Mouse (Mus musculus) embryonic facial prominence, embryonic 12.5 days (tissue): ENCODE measurements around the gene Taf4. TPM values are rescaled to one million over a fixed set of nuclear protein-coding genes. Genes with fewer than 3 reads are reported as not detected.

ENCODE experiments used
- ATAC-seq: fragments of 200-750 bp; cut with Nextera tagmentation; 2 replicates; pipeline ENCODE4 v1.8.0; 2017; ENCODE audit not compliant: insufficient number of reproducible peaks, insufficient read depth, low FRiP score, low TSS enrichment
- H3K27ac ChIP-seq: fragments of 300-500 bp; sonication (generic); 2 replicates; pipeline ENCODE4 v1.5.1; 2016; ENCODE audit warnings: mild to moderate bottlenecking
- H3K27me3 ChIP-seq: fragments of 300-500 bp; sonication (generic); 2 replicates; pipeline ENCODE4 v1.6.1; 2016; ENCODE audit warnings: mild to moderate bottlenecking, moderate library complexity
- H3K36me3 ChIP-seq: fragments of 300-500 bp; sonication (generic); 2 replicates; pipeline ENCODE4 v1.6.1; 2016; ENCODE audit warnings: mild to moderate bottlenecking
- H3K4me1 ChIP-seq: fragments of 300-500 bp; sonication (generic); 2 replicates; pipeline ENCODE4 v1.6.1; 2016
- H3K4me2 ChIP-seq: fragments of 300-500 bp; sonication (generic); replicated peaks from 2 replicates; pipeline ENCODE4 v1.6.1; 2016; ENCODE audit warnings: mild to moderate bottlenecking, moderate library complexity
- H3K4me3 ChIP-seq: fragments of 300-500 bp; sonication (generic); 2 replicates; pipeline ENCODE4 v1.5.1; 2016; ENCODE audit warnings: mild to moderate bottlenecking
- H3K9ac ChIP-seq: fragments of 300-500 bp; sonication (generic); 2 replicates; pipeline ENCODE4 v1.6.1; 2016; ENCODE audit warnings: mild to moderate bottlenecking, moderate library complexity
- H3K9me3 ChIP-seq: fragments of 300-500 bp; sonication (generic); 2 replicates; pipeline ENCODE4 v1.6.1; 2016; ENCODE audit warnings: mild to moderate bottlenecking, moderate library complexity
- WGBS: fragments of 180-500 bp; shearing (Covaris S2); methylation state at CpG from one replicate; pipeline ENCODE4 v1.1.7; 2016; 5-methylcytosine and 5-hydroxymethylcytosine counted together
- polyA plus RNA-seq: library from polyadenylated mRNA; unstranded; fragments of >200 nt; fragmentation: Nextera tagmentation; extraction: Ambion mirVana; gene quantifications from 2 replicates; pipeline ENCODE4 v1.2.1, GENCODE M21; 2016

The Taf4 gene
- polyA plus RNA-seq, result 3.8 TPM in 2 replicates

DNA sequence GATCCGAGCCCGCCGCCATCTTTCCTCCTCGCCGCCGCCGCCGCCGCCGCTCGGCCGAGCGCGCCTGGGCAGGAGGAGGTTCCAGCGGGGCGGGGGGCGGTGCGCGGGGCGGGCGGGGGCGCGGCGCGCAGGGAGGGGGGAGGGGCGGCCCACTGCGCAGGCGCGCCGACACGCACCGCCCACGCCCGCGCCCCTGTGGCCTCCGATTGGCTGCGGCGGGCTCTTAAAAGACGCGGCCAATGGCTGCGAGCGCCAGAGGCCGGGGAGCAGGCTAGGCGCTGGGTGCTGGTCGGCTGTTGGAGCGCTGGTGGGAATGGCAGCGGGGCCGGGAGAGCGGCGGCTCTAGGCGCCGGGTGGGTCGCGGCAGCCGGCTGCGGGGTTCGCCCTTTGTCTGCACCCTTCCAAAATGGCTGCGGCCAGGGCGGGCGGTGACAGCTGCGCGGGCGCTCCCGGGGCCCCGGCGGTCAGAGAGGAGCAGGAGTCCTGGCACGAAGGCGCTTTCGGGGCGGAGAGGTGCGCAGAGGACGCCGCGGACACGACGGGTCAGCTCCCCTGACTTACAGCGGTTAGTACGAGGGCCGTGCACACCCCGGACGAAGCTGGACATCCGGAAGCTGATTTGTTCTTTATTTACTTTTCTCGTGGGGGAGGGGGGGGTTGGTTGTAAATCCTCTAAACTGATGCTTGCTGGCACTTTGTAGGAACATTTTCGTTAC lies at the start of gene Taf4:
Gene Taf4, minus strand, starts transcription at position 19 of the 716 bp plus-strand sequence.
- H3K27me3 ChIP-seq, result no peaks in the 10 kb centered on the region
- WGBS, result 0% methylated on average over 53 of the region's 84 CpGs
- H3K4me2 ChIP-seq, result peak within 1 kb of the TSS; percentile 100
- H3K27ac ChIP-seq, result peak within 1 kb of the TSS; percentile 95
- peak; percentile 92 for ATAC-seq
- H3K36me3 ChIP-seq, result no peaks in the 10 kb centered on the region
- H3K9me3 ChIP-seq, result no peaks in the 10 kb centered on the region
- peak within 1 kb of the TSS; percentile 87 for H3K9ac ChIP-seq
- H3K4me1 ChIP-seq, result peaks cover 29% of the 10 kb centered on the region
- peak within 1 kb of the TSS; percentile 76 for H3K4me3 ChIP-seq

- Histone ChIP-seq H3K4me1 (peaks cover 29% of the 10 kb centered on the region), H3K9me3 (no peaks in the 10 kb centered on the region), H3K9ac (peak overlapping the region; percentile 93), H3K36me3 (peaks cover 33% of the 10 kb centered on the region), H3K4me2 (peak overlapping the region; percentile 92), H3K27me3 (peaks cover 20% of the 10 kb centered on the region; the same call in 1 of the 2 replicates), H3K4me3 (peak overlapping the region; percentile 78), H3K27ac (peak overlapping the region; percentile 97)
- 5% methylated on average over 6 of the region's 6 CpGs for WGBS
- no peak for ATAC-seq
Observed at GRCm38 (mm10) chr2:180025861-180026200, 49.4 kb upstream of the Taf4 start.

DNA sequence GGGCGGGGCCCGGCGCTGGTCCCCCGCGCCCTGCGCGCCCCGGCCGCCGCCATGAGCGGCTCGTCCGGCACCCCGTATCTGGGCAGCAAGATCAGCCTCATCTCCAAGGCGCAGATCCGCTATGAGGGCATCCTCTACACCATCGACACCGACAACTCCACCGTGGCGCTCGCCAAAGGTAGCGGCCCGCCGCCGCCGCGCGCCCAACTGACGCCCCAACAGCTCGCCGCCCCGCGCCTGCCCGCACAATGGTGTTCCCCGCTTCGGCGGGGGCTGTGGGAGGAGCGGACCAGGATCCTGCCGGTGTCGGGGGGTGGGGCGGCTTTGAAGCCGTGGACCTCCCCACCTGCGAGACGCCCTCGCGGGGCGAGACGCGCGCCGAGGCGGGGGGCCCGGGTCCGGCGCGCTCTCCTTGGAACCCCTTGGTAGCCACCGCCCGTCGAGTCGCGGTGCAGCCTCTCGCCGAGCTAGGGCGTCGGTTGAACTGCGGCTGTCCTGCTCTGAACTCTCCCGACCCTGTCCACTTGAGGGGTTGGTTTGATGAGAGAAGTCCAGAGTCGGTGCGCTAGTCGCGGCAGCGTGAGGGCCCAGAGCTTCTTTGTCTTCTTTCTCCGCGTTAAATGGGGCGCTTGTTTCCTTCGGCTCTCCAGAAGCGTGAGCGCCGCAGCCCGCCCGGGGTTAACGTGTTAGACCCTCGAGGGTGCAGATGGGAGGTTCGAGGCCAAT lies 48.9 kb upstream of the Taf4 start:
- Histone ChIP-seq H3K4me2 (peak overlapping the region; percentile 92), H3K27ac (peak overlapping the region; percentile 97), H3K4me3 (peak overlapping the region; percentile 78), H3K4me1 (peaks cover 29% of the 10 kb centered on the region), H3K36me3 (peaks cover 28% of the 10 kb centered on the region), H3K27me3 (peaks cover 20% of the 10 kb centered on the region; the same call in 1 of the 2 replicates), H3K9me3 (no peaks in the 10 kb centered on the region), H3K9ac (peak overlapping the region; percentile 93)
- under 1% methylated on average over 83 of the region's 84 CpGs for whole genome bisulfite sequencing
- peak; percentile 0; the same call in 1 of the 2 replicates for ATAC-seq

- Histone ChIP-seq H3K27ac (peak within 1 kb of the TSS; percentile 97), H3K9ac (peak within 1 kb of the TSS; percentile 93), H3K36me3 (peaks cover 20% of the 10 kb centered on the region), H3K4me1 (peaks cover 29% of the 10 kb centered on the region), H3K27me3 (peaks cover 20% of the 10 kb centered on the region; the same call in 1 of the 2 replicates), H3K4me2 (peak within 1 kb of the TSS; percentile 92), H3K4me3 (peak within 1 kb of the TSS; percentile 78), H3K9me3 (no peaks in the 10 kb centered on the region)
- ATAC-seq, result peak; percentile 94
- under 1% methylated on average over 71 of the region's 80 CpGs for WGBS
Observed at GRCm38 (mm10) chr2:180024401-180025098, 48.1 kb upstream of the Taf4 start, which contains the start of gene Lsm14b. TSS of gene Lsm14b (plus strand) at chr2:180024987.

- no peak overlapping the region for H3K4me2 ChIP-seq
- H3K9me3 ChIP-seq, result no peaks in the 10 kb centered on the region
- peaks cover 3% of the 10 kb centered on the region for H3K36me3 ChIP-seq
- H3K27ac ChIP-seq, result no peak overlapping the region
- H3K9ac ChIP-seq, result no peak overlapping the region
- WGBS, result 71% methylated on average over 6 of the region's 6 CpGs
- peaks cover 20% of the 10 kb centered on the region; the same call in 1 of the 2 replicates for H3K27me3 ChIP-seq
- no peak for ATAC-seq
- H3K4me1 ChIP-seq, result peaks cover 23% of the 10 kb centered on the region
- no peak overlapping the region for H3K4me3 ChIP-seq
Observed at GRCm38 (mm10) chr2:180022751-180023150, 46.3 kb upstream of the Taf4 start.

DNA sequence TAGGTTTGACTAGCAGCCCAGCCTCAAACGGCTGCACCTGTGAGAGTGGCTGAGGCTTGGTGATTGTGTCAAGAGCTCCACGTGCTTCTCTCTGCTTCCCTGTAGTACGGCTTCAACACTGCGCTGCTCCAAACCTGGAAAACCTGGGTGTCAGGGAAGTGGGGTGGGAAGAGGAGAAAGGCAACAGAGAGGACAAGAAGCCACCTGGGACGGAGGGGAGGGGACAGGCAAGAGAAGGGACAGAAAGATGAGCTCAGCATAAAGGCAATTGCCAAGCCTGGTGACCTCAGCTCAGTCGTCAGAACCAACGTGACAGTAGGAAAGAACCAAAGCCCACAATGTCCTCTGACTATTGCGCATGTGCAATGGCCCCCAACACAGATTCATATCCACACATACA lies 44.5 kb upstream of the Taf4 start:
- Histone ChIP-seq H3K36me3 (no peaks in the 10 kb centered on the region), H3K4me1 (peaks cover 15% of the 10 kb centered on the region; the same call in 1 of the 2 replicates), H3K9me3 (no peaks in the 10 kb centered on the region), H3K4me2 (no peak overlapping the region), H3K4me3 (no peak overlapping the region), H3K27me3 (peaks cover 20% of the 10 kb centered on the region; the same call in 1 of the 2 replicates), H3K9ac (no peak overlapping the region), H3K27ac (no peak overlapping the region)
- no peak for ATAC-seq
- WGBS, result 80% methylated on average over 8 of the region's 8 CpGs

GRCm38 (mm10) chr2:180020091-180020661 lies 43.7 kb upstream of the Taf4 start:
- Histone ChIP-seq H3K4me3 (no peak overlapping the region), H3K27me3 (peaks cover 20% of the 10 kb centered on the region; the same call in 1 of the 2 replicates), H3K9me3 (no peaks in the 10 kb centered on the region), H3K27ac (no peak overlapping the region), H3K4me1 (peaks cover 15% of the 10 kb centered on the region; the same call in 1 of the 2 replicates), H3K36me3 (no peaks in the 10 kb centered on the region), H3K9ac (no peak overlapping the region), H3K4me2 (no peak overlapping the region)
- ATAC-seq, result no peak
- 80% methylated on average over 7 of the region's 7 CpGs for WGBS

GRCm38 (mm10) chr2:180018573-180018972 lies 42.1 kb upstream of the Taf4 start:
- ATAC-seq, result no peak
- H3K4me1 ChIP-seq, result peaks cover 11% of the 10 kb centered on the region; the same call in 1 of the 2 replicates
- no peak overlapping the region for H3K4me2 ChIP-seq
- H3K27ac ChIP-seq, result no peak overlapping the region
- H3K9ac ChIP-seq, result no peak overlapping the region
- peaks cover 18% of the 10 kb centered on the region; the same call in 1 of the 2 replicates for H3K27me3 ChIP-seq
- no peaks in the 10 kb centered on the region for H3K9me3 ChIP-seq
- no peaks in the 10 kb centered on the region for H3K36me3 ChIP-seq
- no peak overlapping the region for H3K4me3 ChIP-seq
- 81% methylated on average over 9 of the region's 9 CpGs for WGBS

DNA sequence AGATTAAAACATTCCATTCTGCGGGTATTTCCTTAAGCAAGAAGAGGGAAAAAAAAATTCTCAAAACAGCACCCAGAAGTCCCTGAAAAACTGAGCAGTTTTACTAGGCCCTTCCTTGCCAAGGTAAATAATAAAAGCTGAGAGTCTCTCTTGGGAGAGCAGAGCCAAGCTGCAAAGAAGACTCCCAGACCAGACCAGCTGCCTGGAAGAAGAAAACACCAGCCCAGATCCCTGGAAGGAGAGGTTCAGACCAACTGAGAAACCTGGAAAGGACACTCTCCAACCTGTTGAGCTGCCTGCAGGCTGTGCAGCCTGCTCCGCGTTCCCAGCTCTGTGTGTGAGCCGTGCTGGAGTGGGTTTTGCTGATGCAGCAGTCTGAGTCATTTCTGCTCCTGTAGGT lies 41.2 kb upstream of the Taf4 start:
- Histone ChIP-seq H3K27ac (no peak overlapping the region), H3K27me3 (peaks cover 10% of the 10 kb centered on the region; the same call in 1 of the 2 replicates), H3K4me3 (no peak overlapping the region), H3K9ac (no peak overlapping the region; the same call in 1 of the 2 replicates), H3K4me2 (no peak overlapping the region), H3K9me3 (no peaks in the 10 kb centered on the region), H3K4me1 (peaks cover 11% of the 10 kb centered on the region; the same call in 1 of the 2 replicates), H3K36me3 (no peaks in the 10 kb centered on the region)
- no peak for ATAC-seq
- 66% methylated on average over 4 of the region's 4 CpGs for WGBS

- H3K27ac ChIP-seq, result no peak overlapping the region
- 0 out of 2 replicates have a peak, but pooled peaks cover 3% of the 10 kb centered on the region for H3K9me3 ChIP-seq
- no peak overlapping the region for H3K4me2 ChIP-seq
- H3K27me3 ChIP-seq, result no peaks in the 10 kb centered on the region
- 82% methylated on average over 7 of the region's 7 CpGs for WGBS
- ATAC-seq, result no peak
- H3K4me3 ChIP-seq, result no peak overlapping the region
- H3K9ac ChIP-seq, result no peak overlapping the region
- no peaks in the 10 kb centered on the region for H3K36me3 ChIP-seq
- peaks cover 11% of the 10 kb centered on the region; the same call in 1 of the 2 replicates for H3K4me1 ChIP-seq
Observed at GRCm38 (mm10) chr2:180013686-180014085, 37.2 kb upstream of the Taf4 start.

- H3K9ac ChIP-seq, result no peak overlapping the region
- no peaks in the 10 kb centered on the region for H3K4me1 ChIP-seq
- no peak overlapping the region for H3K4me2 ChIP-seq
- WGBS, result 84% methylated on average over 6 of the region's 6 CpGs
- no peak for ATAC-seq
- H3K27ac ChIP-seq, result no peak overlapping the region
- no peaks in the 10 kb centered on the region for H3K27me3 ChIP-seq
- H3K9me3 ChIP-seq, result 0 out of 2 replicates have a peak, but pooled peaks cover 3% of the 10 kb centered on the region
- H3K36me3 ChIP-seq, result no peaks in the 10 kb centered on the region
- no peak overlapping the region for H3K4me3 ChIP-seq
Observed at GRCm38 (mm10) chr2:180011370-180011769, 34.9 kb upstream of the Taf4 start.
